Mouse (Mus musculus) small intestine, adult 2 months (tissue): ENCODE data around the gene 4930519P11Rik. TPM values are rescaled to one million over a fixed set of nuclear protein-coding genes. Genes with fewer than 3 reads are reported as not detected.
A peak's percentile ranks its signal among the peaks of the same experiment; 100 is the strongest.

Experiments
- H3K27ac ChIP-seq: fragments of 200-500 bp; 2 replicates; pipeline ENCODE4 v1.5.1; 2012; ENCODE audit warnings: low read depth, low read length, control low read depth, inconsistent platforms; ENCODE audit not compliant: insufficient read depth
- H3K27me3 ChIP-seq: fragments of 200-500 bp; 2 replicates; pipeline ENCODE4 v1.6.1; 2012; ENCODE audit warnings: mild to moderate bottlenecking, moderate library complexity, low read length, inconsistent platforms; ENCODE audit not compliant: control insufficient read depth, insufficient read depth
- H3K36me3 ChIP-seq: fragments of 200-500 bp; 2 replicates; pipeline ENCODE4 v1.6.1; 2012; ENCODE audit warnings: mild to moderate bottlenecking, low read length, control low read depth, inconsistent platforms; ENCODE audit not compliant: control insufficient read depth, insufficient read depth
- H3K4me1 ChIP-seq: fragments of 200-500 bp; 2 replicates; pipeline ENCODE4 v1.6.1; 2012; ENCODE audit warnings: low read length, inconsistent platforms, mixed read lengths; ENCODE audit not compliant: control insufficient read depth, insufficient read depth, insufficient read length
- H3K4me3 ChIP-seq: fragments of 200-500 bp; 2 replicates; pipeline ENCODE4 v1.5.1; 2012; ENCODE audit warnings: low read depth, mild to moderate bottlenecking, control low read depth, inconsistent platforms, low read length, moderate library complexity
- CTCF ChIP-seq: fragments of 200-500 bp; IDR thresholded peaks from 2 replicates; pipeline ENCODE4 v1.5.1; 2012; ENCODE audit warnings: low read depth, mild to moderate bottlenecking, control low read depth, inconsistent platforms, low read length, moderate library complexity, mixed read lengths; ENCODE audit not compliant: insufficient replicate concordance, insufficient read length; ENCODE audit errors: extremely low read depth
- POLR2A ChIP-seq: fragments of 200-500 bp; IDR thresholded peaks from 2 replicates; pipeline ENCODE4 v1.6.1; 2012; ENCODE audit warnings: low read depth, mild to moderate bottlenecking, control low read depth, inconsistent platforms, low read length, moderate library complexity
- WGBS: fragments of 180-500 bp; shearing (Covaris S2); methylation state at CpG from one replicate; pipeline ENCODE4 v1.1.7; 2018; 5-methylcytosine and 5-hydroxymethylcytosine counted together
- polyA plus RNA-seq: library from polyadenylated mRNA; depleted of rRNA; stranded (reverse); fragments of >200 nt; gene quantifications from 2 replicates; pipeline ENCODE4 v1.2.3, GENCODE M21; 2012

The 4930519P11Rik gene
- polyA plus RNA-seq, 1 experiment = 1.6 TPM

GRCm38 (mm10) chr2:154655878-154656414, 42.7 kb upstream of the 4930519P11Rik start:
- Histone ChIP-seq H3K4me3 (no peak overlapping the region), H3K4me1 (peaks cover 17% of the 10 kb centered on the region), H3K36me3 (0 out of 2 replicates have a peak, but pooled peaks cover 7% of the 10 kb centered on the region), H3K27ac (no peak overlapping the region), H3K27me3 (no peaks in the 10 kb centered on the region)
- WGBS = 39% methylated on average over 2 of the region's 2 CpGs
- TF ChIP-seq CTCF (no peak), POLR2A (no peak)

- no peak overlapping the region for H3K4me3 ChIP-seq
- no peak for TF ChIP-seq CTCF
- TF ChIP-seq POLR2A = no peak
- H3K27ac ChIP-seq = no peak overlapping the region
- peaks cover 12% of the 10 kb centered on the region; the same call in 1 of the 2 replicates for H3K4me1 ChIP-seq
- WGBS = 98% methylated on average over 12 of the region's 12 CpGs
- H3K27me3 ChIP-seq = no peaks in the 10 kb centered on the region
- 0 out of 2 replicates have a peak, but pooled peaks cover 3% of the 10 kb centered on the region for H3K36me3 ChIP-seq
These were observed 41.7 kb upstream of the 4930519P11Rik start for GRCm38 (mm10) chr2:154654976-154655375.

GRCm38 (mm10) chr2:154651363-154651762, 38.1 kb upstream of the 4930519P11Rik start, which contains the start of gene Chmp4b:
Gene Chmp4b, plus strand, starts transcription at chr2:154651705.
- H3K36me3 ChIP-seq = no peaks in the 10 kb centered on the region
- WGBS = 28% methylated on average over 8 of the region's 8 CpGs
- TF ChIP-seq POLR2A (no peak), CTCF (no peak)
- H3K4me3 ChIP-seq = no peak within 1 kb of the TSS
- H3K27ac ChIP-seq = no peak within 1 kb of the TSS
- H3K4me1 ChIP-seq = peaks cover 4% of the 10 kb centered on the region; the same call in 1 of the 2 replicates
- H3K27me3 ChIP-seq = no peaks in the 10 kb centered on the region

- Histone ChIP-seq H3K36me3 (no peaks in the 10 kb centered on the region), H3K4me1 (peaks cover 3% of the 10 kb centered on the region; the same call in 1 of the 2 replicates), H3K27me3 (no peaks in the 10 kb centered on the region), H3K4me3 (no peak overlapping the region), H3K27ac (no peak overlapping the region)
- WGBS = 86% methylated on average over 3 of the region's 3 CpGs
- TF ChIP-seq POLR2A (no peak), CTCF (no peak)
These were observed 37.2 kb upstream of the 4930519P11Rik start for GRCm38 (mm10) chr2:154650404-154650803.

- 24% methylated on average over 3 of the region's 3 CpGs for WGBS
- peaks cover 3% of the 10 kb centered on the region; the same call in 1 of the 2 replicates for H3K4me1 ChIP-seq
- TF ChIP-seq POLR2A (no peak), CTCF (peak; percentile 78; the same call in 1 of the 2 replicates)
- H3K4me3 ChIP-seq = no peak overlapping the region
- no peaks in the 10 kb centered on the region for H3K36me3 ChIP-seq
- H3K27ac ChIP-seq = no peak overlapping the region
- no peaks in the 10 kb centered on the region for H3K27me3 ChIP-seq
These were observed 34.8 kb upstream of the 4930519P11Rik start for GRCm38 (mm10) chr2:154648086-154648485.

- Histone ChIP-seq H3K27ac (no peak overlapping the region), H3K4me1 (peaks cover 9% of the 10 kb centered on the region; the same call in 1 of the 2 replicates), H3K27me3 (no peaks in the 10 kb centered on the region), H3K4me3 (no peak overlapping the region), H3K36me3 (no peaks in the 10 kb centered on the region; the same call in 1 of the 2 replicates)
- TF ChIP-seq POLR2A (no peak), CTCF (peak; percentile 35; the same call in 1 of the 2 replicates)
- 76% methylated on average over 5 of the region's 5 CpGs for WGBS
These were observed 33.4 kb upstream of the 4930519P11Rik start for GRCm38 (mm10) chr2:154646634-154647033.

- Histone ChIP-seq H3K4me1 (peaks cover 11% of the 10 kb centered on the region), H3K27me3 (no peaks in the 10 kb centered on the region), H3K4me3 (no peak overlapping the region), H3K36me3 (peaks cover 4% of the 10 kb centered on the region; the same call in 1 of the 2 replicates), H3K27ac (no peak overlapping the region)
- no peak for TF ChIP-seq POLR2A
- no peak for TF ChIP-seq CTCF
- 44% methylated on average over 6 of the region's 6 CpGs for WGBS
These were observed 29.6 kb upstream of the 4930519P11Rik start for GRCm38 (mm10) chr2:154642712-154643385.
